In the genomic region with DNA sequence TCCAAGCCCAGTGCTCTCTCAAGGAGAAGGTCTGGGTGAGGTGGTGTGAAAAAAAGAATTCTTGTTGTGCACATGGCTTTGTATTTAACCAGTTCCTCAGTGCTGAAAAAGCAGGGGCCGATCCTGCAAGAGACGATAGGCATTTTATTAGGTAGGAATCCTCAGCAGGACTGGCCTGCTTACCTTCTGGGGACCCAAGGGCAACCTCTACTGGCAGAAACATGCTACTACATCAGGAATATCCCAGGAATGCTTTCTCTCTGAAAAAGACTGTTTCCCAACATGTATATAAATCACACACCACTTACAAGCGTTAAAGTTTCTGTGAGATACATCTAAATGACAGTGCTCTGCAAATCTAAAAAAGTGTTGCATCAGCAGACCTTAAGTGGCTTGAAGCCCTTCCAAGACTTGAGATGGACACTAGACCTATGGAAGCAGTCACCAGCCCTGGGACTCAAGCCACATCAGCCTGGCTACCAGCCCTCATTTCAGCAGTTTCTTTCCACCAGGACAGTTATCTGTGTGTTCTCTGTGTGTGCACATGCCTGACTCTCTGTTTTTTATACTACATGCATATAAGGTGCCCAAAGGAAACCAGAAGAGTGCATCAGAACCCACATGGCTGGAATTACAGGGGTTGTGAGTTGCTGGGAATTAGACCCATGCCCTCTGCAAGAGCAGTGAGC, we compare ENCODE assay signal across 8 mouse cellular contexts. TPM values are rescaled to one million over a fixed set of nuclear protein-coding genes. Genes with fewer than 3 reads are reported as not detected.
DNase-seq lines count a peak whose midpoint lies in the region; ATAC-seq and TF ChIP-seq lines count a peak whose summit lies in the region.

No protein-coding gene starts in this region.

- H3ac ChIP-seq in C2C12 (ENCODE audit: control insufficient read depth, insufficient read length, low read depth) = no peak overlapping the region

- H3K79me2 ChIP-seq in C2C12 (ENCODE audit: control insufficient read depth, insufficient read depth) = no peaks in the 10 kb centered on the region

- no peak for ATAC-seq in heart, embryonic 12.5 days (ENCODE audit: insufficient number of reproducible peaks, low FRiP score)
- peak; percentile 25; the same call in 1 of the 2 replicates for ATAC-seq in forebrain, postnatal 0 days

- 0 out of 2 replicates have a peak, but pooled peaks cover 5% of the 10 kb centered on the region for H3K4me1 ChIP-seq in heart, embryonic 12.5 days (replicated peaks)
- H3K4me1 ChIP-seq in forebrain, postnatal 0 days (ENCODE audit: insufficient read depth) = no peaks in the 10 kb centered on the region

- 24% methylated on average over 3 of the region's 3 CpGs for WGBS in heart, embryonic 12.5 days
- 9% methylated on average over 3 of the region's 3 CpGs for WGBS in forebrain, postnatal 0 days

- DNase-seq in heart, adult 11 months = peak; percentile 89
- DNase-seq in brain, embryonic 18.5 days (ENCODE audit: low read depth, low spot score) = peak; percentile 32
- DNase-seq in forebrain, postnatal 0 days = peak; percentile 68
- peak; percentile 54 to 87 for DNase-seq in layer of hippocampus, adult 18-20 months (ENCODE audit: low spot score in 2 of 2)
- DNase-seq in lung, postnatal 25 days (ENCODE audit: low spot score) = peak; percentile 73
- DNase-seq in natural killer cell, adult 2 months (ENCODE audit: low spot score in 2 of 2) = no peak

- no peaks in the 10 kb centered on the region for H3K36me3 ChIP-seq in heart, embryonic 12.5 days
- no peaks in the 10 kb centered on the region for H3K36me3 ChIP-seq in C2C12 (ENCODE audit: control insufficient read depth, insufficient read depth)
- H3K36me3 ChIP-seq in forebrain, postnatal 0 days (ENCODE audit: insufficient read depth) = no peaks in the 10 kb centered on the region

- no peak overlapping the region for H3K27ac ChIP-seq in heart, embryonic 12.5 days (ENCODE audit: poor library complexity, severe bottlenecking)
- no peak overlapping the region for H3K27ac ChIP-seq in forebrain, postnatal 0 days (ENCODE audit: low read depth, low read length)

- no peaks in the 10 kb centered on the region for H3K27me3 ChIP-seq in heart, embryonic 12.5 days (replicated peaks)
- H3K27me3 ChIP-seq in C2C12 (ENCODE audit: control insufficient read depth, insufficient read depth, insufficient read length) = peaks cover 10% of the 10 kb centered on the region
- H3K27me3 ChIP-seq in forebrain, postnatal 0 days (ENCODE audit: insufficient read depth, low read length) = no peaks in the 10 kb centered on the region

- H3K9ac ChIP-seq in heart, embryonic 12.5 days = no peak overlapping the region
- H3K9ac ChIP-seq in forebrain, postnatal 0 days = no peak overlapping the region

- TF ChIP-seq CTCF in C2C12 (IDR thresholded peaks at IDR 0.05; ENCODE audit: control insufficient read depth, insufficient read depth, insufficient read length) = peak; percentile 30
- peak; percentile 83 for TF ChIP-seq CTCF in forebrain, postnatal 0 days (IDR thresholded peaks at IDR 0.05; ENCODE audit: low read depth)

- H3K4me3 ChIP-seq in heart, embryonic 12.5 days = no peak overlapping the region
- no peak overlapping the region for H3K4me3 ChIP-seq in C2C12 (ENCODE audit: insufficient read depth, poor library complexity, severe bottlenecking)
- no peak overlapping the region for H3K4me3 ChIP-seq in forebrain, postnatal 0 days (ENCODE audit: low read depth, low read length)

- no peak overlapping the region for H3K4me2 ChIP-seq in heart, embryonic 12.5 days
- no peak overlapping the region for H3K4me2 ChIP-seq in forebrain, postnatal 0 days (ENCODE audit: low read depth)

- H3K9me3 ChIP-seq in heart, embryonic 12.5 days (replicated peaks) = no peaks in the 10 kb centered on the region
- no peaks in the 10 kb centered on the region for H3K9me3 ChIP-seq in forebrain, postnatal 0 days (ENCODE audit: low read length)

- no peaks in the 10 kb centered on the region for H3K79me3 ChIP-seq in C2C12 (ENCODE audit: low read depth)

TF ChIP-seq in C2C12, 6 proteins besides CTCF, POLR2A, EP300 and RAD21:
- TF ChIP-seq CEBPB (IDR thresholded peaks at IDR 0.05; ENCODE audit: low read depth) = no peak
- no peak for TF ChIP-seq MAX (IDR thresholded peaks at IDR 0.05)
- no peak for TF ChIP-seq MYOD1 (IDR thresholded peaks at IDR 0.05; ENCODE audit: control insufficient read depth, insufficient read length, low read depth)
- TF ChIP-seq FOSL1 (IDR thresholded peaks at IDR 0.05; ENCODE audit: insufficient read depth, low read length, poor library complexity, severe bottlenecking) = no peak
- TF ChIP-seq USF1 (IDR thresholded peaks at IDR 0.05; ENCODE audit: low read depth) = no peak
- TF ChIP-seq MYOG (IDR thresholded peaks at IDR 0.05; ENCODE audit: control insufficient read depth, extremely low read depth, insufficient read length) = no peak

RNA-seq across cellular contexts. Expression of gene Higd1a, which starts 19.0 kb away (rescaled TPM):
- 237 and 257 TPM in 2 replicates for polyA plus RNA-seq in heart, embryonic 12.5 days (2016; fragmentation: Nextera tagmentation; extraction: Ambion mirVana)
- polyA plus RNA-seq in C2C12 (2012; fragmentation: generic; extraction: Trizol) = 55.5 TPM
- total RNA-seq in forebrain, postnatal 0 days (2014; rRNA removed) = 35.1 and 35.9 TPM in 2 replicates
- polyA plus RNA-seq in forebrain, postnatal 0 days (2015; fragmentation: Nextera tagmentation; extraction: Ambion mirVana) = 134 and 146 TPM in 2 replicates
- total RNA-seq in layer of hippocampus, adult 18-20 months (2021) = 10 to 100 TPM; 79.1 to 86.6 TPM

RNA-seq across cellular contexts. Expression of gene Ackr2, which starts 21.0 kb away (rescaled TPM):
- polyA plus RNA-seq in heart, embryonic 12.5 days (2016; fragmentation: Nextera tagmentation; extraction: Ambion mirVana) = 0.09 and 0.32 TPM in 2 replicates
- not detected for polyA plus RNA-seq in C2C12 (2012; fragmentation: generic; extraction: Trizol)
- 2.1 TPM in 2 replicates for total RNA-seq in forebrain, postnatal 0 days (2014; rRNA removed)
- 0.84 and 1.4 TPM in 2 replicates for polyA plus RNA-seq in forebrain, postnatal 0 days (2015; fragmentation: Nextera tagmentation; extraction: Ambion mirVana)
- 1 to 10 TPM; 1.4 to 2.4 TPM for total RNA-seq in layer of hippocampus, adult 18-20 months (2021)

RNA-seq across cellular contexts. Expression of gene Ccdc13, which starts 37.9 kb away (rescaled TPM):
- 0.08 TPM in 1 of 2 replicates, not detected in the other for polyA plus RNA-seq in heart, embryonic 12.5 days (2016; fragmentation: Nextera tagmentation; extraction: Ambion mirVana)
- polyA plus RNA-seq in C2C12 (2012; fragmentation: generic; extraction: Trizol) = 0.12 TPM
- 4.3 and 5.2 TPM in 2 replicates for total RNA-seq in forebrain, postnatal 0 days (2014; rRNA removed)
- 3.6 and 4.7 TPM in 2 replicates for polyA plus RNA-seq in forebrain, postnatal 0 days (2015; fragmentation: Nextera tagmentation; extraction: Ambion mirVana)
- total RNA-seq in layer of hippocampus, adult 18-20 months (2021) = 1 to 10 TPM; 8.1 to 8.4 TPM

RNA-seq across cellular contexts. Expression of gene Cyp8b1, which starts 38.9 kb away (rescaled TPM):
- polyA plus RNA-seq in heart, embryonic 12.5 days (2016; fragmentation: Nextera tagmentation; extraction: Ambion mirVana) = not detected in 2 replicates
- not detected for polyA plus RNA-seq in C2C12 (2012; fragmentation: generic; extraction: Trizol)
- total RNA-seq in forebrain, postnatal 0 days (2014; rRNA removed) = not detected in 2 replicates
- not detected in 2 replicates for polyA plus RNA-seq in forebrain, postnatal 0 days (2015; fragmentation: Nextera tagmentation; extraction: Ambion mirVana)
- total RNA-seq in layer of hippocampus, adult 18-20 months (2021) = not detected

Comparison
In these comparisons a context has a peak if more than half of its experiments do, and no peak if none do; other contexts are left out.
1. DNase-seq: peak in heart, adult 11 months (single experiment), brain, embryonic 18.5 days (single experiment), forebrain, postnatal 0 days (single experiment), layer of hippocampus, adult 18-20 months (2 of 2) and lung, postnatal 25 days (single experiment); none in natural killer cell, adult 2 months (0 of 2).